Mouse (Mus musculus) ovary, postnatal 10 days (tissue): Measurements from ENCODE around the gene Gm10670.
"Not testable (repeated sequence)": the region's sequence is repeated elsewhere in the genome, so short reads cannot be mapped to it uniquely, and the experiment has no call there.

Experiments used
- DNase-seq: peaks from one replicate; pipeline ENCODE4 v3.0.0; 2022; ENCODE audit warnings: low spot score

Gene Gm10670

DNA sequence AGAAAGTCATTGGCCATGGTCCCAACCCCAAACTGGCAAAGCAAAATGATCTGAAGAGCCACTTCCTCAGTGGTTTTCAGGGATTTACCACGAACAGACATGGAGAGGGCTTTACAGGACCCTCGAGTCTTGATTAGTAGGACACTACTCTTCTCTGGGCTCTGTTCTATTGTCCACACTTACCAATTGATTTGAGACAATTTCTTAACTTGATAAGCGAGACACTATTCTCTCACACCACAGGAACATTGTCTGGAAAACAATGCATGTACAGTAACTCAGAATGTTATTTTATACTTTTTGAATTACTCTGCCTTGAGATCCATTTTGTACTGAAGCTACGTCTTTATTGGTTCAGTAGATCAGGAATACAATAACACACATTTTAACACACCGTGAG lies at the start of gene Gm10670:
Gene Gm10670, minus strand, starts transcription at position 101 of the 400 bp plus-strand sequence.
- DNase-seq, result not testable (repeated sequence)

GRCm38 (mm10) chr7:20510434-20510833 lies 35.7 kb upstream of the Gm10670 start, which contains the start of gene Vmn1r103:
Vmn1r103 (minus strand) TSS chr7:20510534.
- not testable (repeated sequence) for DNase-seq

GRCm38 (mm10) chr7:20442493-20442892 lies 32.2 kb downstream of the Gm10670 start, which contains the start of gene Vmn1r101:
Vmn1r101 (minus strand) TSS chr7:20442593.
- not testable (repeated sequence) for DNase-seq
